Mouse (Mus musculus) gonadal fat pad, adult 2 months (tissue): ENCODE results near the gene Gpd2. TPM values are rescaled to one million over a fixed set of nuclear protein-coding genes. Genes with fewer than 3 reads are reported as not detected.

ENCODE experiments used
- DNase-seq: peaks from one replicate; pipeline ENCODE4 v3.0.0-alpha.2; 2012; ENCODE audit warnings: low read depth
- polyA plus RNA-seq: library from polyadenylated mRNA; depleted of rRNA; stranded (reverse); fragments of >200 nt; gene quantifications from 2 replicates; pipeline ENCODE4 v1.2.3, GENCODE M21; 2012

Gpd2 gene
- polyA plus RNA-seq, 1 experiment, result 9.6 TPM

DNA sequence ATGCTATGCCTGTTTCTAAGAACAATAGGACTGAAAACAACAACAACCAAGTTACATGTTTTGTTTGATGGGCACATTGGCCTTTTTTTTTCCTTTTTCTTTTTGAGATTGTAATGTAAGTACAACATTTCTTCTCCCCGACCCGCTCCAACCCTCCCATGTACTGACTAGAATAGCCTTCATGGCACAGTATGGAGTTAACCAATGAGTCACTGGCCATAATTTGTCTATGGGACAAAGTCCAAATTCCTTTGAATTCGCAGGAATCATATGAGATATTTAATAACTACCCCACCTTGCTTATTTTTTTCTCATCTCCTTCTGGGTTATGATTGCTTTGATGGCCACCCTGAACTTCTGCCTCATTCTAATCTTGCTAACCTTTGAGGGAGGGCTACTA lies 12.7 kb downstream of the Gpd2 start:
- DNase-seq, result no peak

DNA sequence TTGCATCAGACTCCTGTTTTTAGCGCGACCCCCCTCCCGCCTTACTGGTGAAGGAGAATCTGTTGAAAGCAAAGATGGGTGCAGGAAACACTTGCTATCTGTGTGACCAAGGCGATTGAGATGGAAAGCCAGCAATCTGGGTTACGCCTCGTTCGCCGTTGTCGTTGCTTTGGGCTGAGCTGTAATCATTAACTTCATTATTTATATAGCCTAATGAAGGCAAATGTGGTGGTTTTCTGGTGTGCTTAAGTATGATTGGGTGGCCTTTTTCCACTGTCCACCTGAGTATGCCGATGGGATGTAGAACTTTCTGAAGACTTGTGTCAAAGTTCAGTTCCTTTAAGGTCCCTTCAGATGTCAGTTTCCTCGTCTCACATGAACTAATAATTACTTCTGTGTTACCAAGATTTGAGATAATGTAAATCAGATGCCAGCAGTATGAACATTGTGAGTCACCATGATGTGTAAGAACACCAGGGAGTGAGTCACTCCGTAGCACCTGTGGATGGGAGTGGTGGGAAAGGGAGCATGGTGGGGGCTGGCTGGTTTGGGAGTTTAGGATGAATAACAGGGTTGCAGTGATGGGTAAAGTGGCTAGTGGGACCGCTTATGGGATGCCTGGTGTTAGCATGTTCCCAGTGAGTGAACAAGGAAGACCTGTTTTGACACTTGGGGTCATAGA lies 14.3 kb downstream of the Gpd2 start:
- DNase-seq, result no peak

GRCm38 (mm10) chr2:57252542-57253301 lies 15.3 kb downstream of the Gpd2 start:
- no peak for DNase-seq

- DNase-seq, result no peak
Observed at GRCm38 (mm10) chr2:57254267-57254666, 16.8 kb downstream of the Gpd2 start.

DNA sequence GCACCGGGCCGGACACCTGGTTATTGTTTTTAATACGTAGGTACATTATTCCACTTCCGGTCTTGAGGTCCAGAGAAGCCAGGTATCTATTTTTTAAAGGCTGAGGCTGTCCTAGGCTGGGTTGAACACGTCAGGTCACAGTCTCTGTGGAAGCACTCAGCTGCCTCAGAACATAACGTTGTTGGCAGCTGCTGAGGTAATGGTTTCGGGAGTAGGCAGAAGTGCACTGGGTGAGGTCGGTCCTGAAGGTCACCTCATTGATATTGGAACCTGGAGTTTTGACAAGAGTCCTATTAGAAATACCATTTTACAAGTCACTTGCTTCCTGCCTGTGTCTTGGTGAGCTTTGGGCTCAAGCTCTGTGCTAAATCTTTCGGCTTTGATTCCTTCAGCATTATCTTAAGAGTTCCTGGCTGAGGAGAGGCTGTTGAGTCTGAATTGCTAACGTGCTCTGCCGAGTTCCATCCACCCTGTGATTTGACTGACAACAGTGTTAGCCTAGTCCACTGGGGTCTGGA lies 17.8 kb downstream of the Gpd2 start:
- no peak for DNase-seq

DNA sequence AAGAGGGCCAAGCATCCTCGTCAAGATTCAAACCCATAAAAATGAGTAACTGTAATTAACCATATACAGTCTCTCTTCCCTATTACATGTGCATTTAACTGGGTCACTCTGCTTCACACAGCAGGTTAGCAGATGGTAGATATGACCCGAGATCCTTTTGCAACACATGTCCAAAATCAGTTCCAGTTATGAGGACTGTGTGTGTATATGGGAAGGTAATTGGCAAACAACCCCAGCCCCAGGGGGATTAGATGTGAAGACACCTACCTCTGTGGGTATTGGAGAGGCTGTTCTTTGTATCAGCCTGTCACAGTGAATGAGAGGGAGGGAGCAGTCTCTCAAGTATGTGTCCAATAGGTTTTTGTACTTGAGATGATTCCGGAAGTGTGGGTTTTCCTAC lies 18.4 kb downstream of the Gpd2 start:
- DNase-seq, result peak; percentile 19

- no peak for DNase-seq
Observed at GRCm38 (mm10) chr2:57256459-57256858, 19.0 kb downstream of the Gpd2 start.

GRCm38 (mm10) chr2:57261286-57262077 lies 24.0 kb downstream of the Gpd2 start:
- DNase-seq, result no peak

- no peak for DNase-seq
Observed at GRCm38 (mm10) chr2:57263431-57263830, 26.0 kb downstream of the Gpd2 start.

GRCm38 (mm10) chr2:57264912-57265311 lies 27.5 kb downstream of the Gpd2 start:
- no peak for DNase-seq

DNA sequence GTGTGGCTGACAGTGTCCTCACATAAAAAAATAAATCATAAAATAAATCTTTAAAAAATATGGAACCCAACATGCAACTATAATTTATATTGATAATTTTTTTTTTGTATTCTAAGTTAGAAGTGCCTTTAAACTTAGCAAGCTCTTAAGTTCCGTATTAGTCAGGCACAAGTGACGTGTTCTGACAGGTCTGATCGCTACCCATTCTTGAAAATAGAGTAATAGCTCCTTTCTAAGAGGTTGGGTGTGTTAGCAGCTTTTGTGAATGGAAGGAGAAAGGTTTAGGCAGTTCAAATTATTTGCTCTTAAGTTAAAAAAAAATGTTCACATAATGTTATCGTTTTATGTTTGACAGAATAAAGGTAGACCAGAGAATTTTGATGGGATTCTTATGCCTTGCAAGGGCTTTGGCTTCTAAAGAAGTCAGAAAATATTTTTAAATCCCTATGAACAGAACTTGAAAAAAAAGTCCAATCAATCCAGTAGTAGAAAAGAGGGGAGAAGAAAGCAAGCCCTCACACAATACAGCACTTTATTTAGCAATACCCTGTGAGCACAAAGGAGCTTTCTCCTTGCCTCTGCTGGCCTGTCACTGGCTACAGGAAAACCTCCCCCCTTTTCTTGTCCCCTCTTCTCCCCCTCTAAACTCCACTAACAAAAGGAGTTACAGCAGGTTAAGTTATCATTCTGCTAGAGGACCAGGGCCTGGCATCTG lies 29.4 kb downstream of the Gpd2 start:
- DNase-seq, result no peak

DNA sequence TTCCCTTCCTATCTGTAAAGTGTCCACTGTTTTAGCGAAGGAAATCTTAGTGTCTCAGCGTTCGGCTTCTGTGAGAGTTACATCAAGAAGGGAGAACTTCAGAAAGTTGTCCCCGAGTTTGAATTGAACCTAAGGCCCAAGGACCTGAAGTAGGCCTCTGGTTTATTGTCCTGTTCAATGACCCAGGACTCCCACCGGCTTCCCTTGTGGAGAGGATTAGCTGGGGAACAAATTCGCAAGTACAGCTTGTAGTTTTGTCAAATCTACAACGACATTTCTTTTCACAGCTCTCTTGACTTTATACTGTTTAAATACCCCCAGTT lies 29.9 kb downstream of the Gpd2 start:
- DNase-seq, result no peak

DNA sequence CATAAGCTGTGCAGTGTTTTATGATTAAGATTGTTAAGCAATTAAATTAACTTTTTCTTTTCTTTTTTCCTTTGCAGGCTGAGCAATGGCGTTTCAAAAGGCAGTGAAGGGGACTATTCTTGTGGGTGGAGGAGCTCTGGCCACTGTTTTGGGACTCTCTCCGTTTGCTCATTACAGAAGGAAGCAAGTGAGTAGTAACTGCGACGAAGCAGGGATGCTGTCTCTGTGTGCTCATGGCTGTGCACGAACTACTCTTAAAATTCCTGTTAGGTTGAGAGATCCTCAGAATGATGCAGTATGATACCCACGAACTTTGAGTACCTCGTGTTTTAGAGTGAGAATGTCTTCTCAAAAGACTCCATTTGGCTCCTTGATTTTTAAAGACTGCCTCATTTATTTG lies 30.5 kb downstream of the Gpd2 start:
- DNase-seq, result no peak

- DNase-seq, result no peak
Observed at GRCm38 (mm10) chr2:57268839-57269238, 31.4 kb downstream of the Gpd2 start.

DNA sequence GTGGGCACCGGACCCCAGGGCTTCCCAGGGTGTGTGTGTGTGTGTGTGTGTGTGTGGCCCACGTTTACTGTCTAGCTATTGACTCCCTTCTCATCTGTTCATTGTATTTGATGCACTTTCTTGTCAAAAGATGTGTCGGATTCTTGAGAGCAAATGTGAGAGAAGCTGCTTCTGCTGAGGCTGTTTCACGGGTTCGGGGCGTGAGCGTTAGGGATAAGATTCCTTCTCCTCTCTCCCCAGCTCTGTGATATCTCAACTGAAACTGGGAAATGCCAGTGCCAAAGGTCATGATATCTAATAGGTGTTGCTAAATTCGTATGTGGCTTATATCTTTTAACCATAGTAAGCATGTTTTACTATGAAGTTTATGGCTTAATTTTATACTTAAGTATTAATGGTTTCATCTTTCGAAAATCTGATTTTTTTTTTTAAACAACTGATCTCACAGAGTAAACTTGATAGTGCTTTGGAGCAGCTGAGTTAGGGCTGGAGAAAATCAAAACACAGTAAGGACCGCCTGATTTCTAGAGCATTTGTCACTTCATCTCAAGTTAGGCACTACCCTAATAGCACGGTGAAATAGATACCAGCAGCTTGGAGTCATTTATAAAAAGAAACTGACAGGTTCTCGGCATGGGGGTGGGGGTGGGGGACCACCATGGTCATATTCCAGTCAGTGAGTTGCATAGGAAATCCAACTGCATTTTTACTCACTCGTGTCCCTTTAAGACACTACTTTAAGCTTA lies 32.4 kb downstream of the Gpd2 start:
- DNase-seq, result no peak

- DNase-seq, result no peak
Observed at GRCm38 (mm10) chr2:57280190-57280723, 42.8 kb downstream of the Gpd2 start.

GRCm38 (mm10) chr2:57283791-57284190 lies 46.4 kb downstream of the Gpd2 start:
- DNase-seq, result no peak

DNA sequence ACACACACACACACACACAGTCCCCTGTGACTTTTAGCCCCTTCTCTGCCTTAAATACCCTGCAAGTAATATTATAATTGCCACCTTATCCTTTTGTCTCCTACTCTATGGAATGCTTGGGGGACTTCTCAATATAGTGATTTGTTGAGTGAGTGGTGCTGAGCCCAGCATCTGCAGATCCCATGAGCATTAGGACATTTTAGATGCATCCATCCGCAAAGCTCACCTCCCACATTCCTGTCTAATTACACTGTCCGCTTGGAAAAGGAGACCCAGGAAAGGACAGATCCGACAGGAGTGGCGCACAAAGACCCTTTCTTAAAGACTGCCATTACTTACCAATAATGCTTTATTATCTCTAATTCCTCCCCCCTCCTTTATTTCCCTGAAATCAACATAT lies 47.8 kb downstream of the Gpd2 start:
- no peak for DNase-seq

DNA sequence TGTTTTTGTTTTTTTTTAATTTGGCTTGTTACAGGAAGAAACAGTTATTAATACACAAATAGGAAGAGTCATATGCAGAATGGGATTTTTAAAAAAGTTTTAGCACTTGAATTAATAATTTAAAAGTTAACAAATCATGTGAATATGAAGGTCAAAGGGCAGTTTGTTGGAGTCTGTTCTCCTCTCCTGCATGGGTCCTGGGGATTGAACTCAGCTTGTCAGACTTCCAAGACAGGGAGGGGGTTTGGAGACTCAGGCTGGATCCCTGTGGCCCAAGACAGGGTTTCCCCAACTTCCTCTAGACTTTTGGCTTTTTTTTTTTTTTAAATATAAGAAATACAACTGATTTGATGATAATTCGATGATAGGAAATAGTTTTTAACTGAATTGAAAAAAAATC lies 50.6 kb downstream of the Gpd2 start:
- DNase-seq, result no peak

DNA sequence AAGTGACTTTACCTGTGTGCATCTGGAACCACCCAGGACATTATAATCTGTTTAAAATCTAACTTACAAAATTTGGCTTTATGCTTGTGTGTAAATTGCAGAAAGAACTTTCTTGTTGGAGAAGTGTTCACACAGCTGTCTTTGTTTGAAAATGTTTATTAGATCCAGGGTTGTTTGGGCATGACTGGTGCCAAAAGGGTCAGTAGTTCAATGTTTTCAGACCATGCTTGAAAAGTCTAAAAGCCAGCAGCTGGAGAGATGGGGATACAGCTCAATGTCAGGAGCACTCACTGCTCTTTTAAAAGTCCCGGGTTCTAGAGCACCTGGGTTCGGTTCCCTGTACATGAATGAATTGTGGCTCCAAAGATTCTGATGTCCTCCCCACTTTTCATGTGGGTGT lies 56.1 kb downstream of the Gpd2 start:
- DNase-seq, result no peak

DNA sequence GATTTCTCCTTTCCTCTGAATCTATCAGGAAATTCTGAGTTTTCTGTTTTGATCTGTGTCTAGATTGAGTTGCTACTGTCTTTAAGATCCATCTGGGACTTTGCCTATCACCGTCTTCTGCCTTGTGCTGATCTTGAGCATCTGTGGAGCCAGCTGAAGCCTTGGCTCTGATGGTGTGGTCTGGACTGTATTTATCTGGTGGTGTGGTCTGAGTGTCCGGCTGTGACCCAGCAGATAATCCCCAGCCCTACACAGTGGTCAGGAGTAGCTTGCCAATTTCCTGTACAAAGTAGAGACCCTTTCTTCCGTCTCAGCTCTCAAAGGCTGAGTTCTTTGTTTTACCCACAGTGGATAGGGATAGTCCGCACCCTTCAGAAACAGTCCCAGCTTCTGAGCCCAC lies 58.6 kb downstream of the Gpd2 start:
- no peak for DNase-seq
